Mouse (Mus musculus): ENCODE data around the gene Lgr5.

Lgr5 gene

DNA sequence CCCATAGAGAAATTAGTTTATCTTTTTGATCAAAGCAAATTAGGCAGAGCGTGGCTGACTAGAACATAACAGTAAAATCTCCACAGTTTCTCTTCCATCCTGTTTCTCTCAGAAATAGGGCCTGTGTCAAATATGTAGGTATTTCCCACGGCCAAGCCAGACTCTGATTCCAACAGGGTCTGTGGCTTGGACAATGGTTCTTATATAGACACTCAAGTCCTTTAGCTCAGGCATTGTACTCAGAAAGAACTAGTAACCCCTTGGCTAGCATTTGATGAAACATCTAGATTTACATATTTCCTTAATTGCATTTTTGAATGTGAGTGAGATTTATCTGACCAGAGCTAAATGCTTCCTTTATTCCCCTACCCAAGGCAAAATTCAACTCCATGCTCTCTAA, 17.0 kb downstream of the Lgr5 start:
- DNase-seq = no peak

GRCm38 (mm10) chr10:115569712-115570491, 17.7 kb downstream of the Lgr5 start, which contains the start of gene A930009A15Rik:
A930009A15Rik (plus strand) TSS chr10:115569986.
- peak; percentile 40 to 42 for DNase-seq

DNA sequence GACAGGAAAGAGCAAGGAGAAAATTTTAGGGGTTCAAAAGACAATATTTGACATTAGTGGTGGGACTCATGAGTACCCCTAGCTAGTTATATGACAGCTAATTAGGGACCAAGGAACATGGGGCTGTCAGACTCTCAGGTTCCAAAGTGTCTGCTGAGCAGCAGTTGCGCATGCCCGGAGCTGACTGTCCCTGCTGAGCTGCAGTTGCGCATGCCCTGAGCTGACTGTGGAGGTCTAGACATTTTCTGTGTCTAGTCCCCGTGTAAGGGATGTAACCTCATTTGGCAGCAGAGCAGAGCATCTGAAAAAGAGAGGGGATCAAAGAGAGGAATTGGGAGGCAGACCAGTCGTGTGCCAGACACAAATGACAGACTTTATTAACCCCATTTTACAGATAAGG, 23.6 kb downstream of the Lgr5 start:
- peak; percentile 67 to 75 for DNase-seq

DNA sequence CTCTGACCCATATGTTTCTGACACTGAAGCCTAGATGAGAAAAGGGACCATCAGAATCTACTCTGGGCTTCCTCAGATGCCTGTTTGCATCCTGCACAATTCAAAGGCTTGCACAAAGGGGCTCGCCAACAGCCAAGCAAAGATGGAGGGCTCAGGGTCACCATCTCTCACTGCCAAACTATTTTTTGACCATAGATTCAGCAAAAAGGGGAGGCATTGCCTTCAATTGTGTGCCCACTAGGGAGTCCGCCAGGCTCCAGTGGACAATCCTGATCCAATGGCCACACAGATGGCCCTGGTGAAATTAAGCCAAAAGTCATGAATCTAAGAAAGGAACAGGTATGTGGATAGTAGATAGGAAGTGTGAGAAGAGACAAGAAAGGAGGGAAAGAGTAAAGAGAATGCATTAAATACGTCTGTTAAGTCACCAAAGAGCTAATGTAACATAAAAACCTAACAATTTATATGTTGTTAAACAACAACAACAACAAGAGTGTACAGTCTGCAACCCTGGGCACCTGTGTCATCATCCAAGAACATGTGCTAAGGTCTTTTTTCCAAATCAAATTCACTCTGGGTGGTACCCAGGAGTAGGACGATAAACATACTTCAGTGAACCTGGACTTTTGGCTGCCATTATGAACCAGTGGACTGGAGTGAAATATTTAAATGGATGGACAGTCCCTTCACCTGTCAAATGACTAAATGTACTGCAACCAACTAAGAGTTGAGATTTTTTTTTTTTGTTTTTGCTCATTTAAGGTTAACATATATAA, 24.5 kb downstream of the Lgr5 start:
- peak; percentile 78 to 85 for DNase-seq

DNA sequence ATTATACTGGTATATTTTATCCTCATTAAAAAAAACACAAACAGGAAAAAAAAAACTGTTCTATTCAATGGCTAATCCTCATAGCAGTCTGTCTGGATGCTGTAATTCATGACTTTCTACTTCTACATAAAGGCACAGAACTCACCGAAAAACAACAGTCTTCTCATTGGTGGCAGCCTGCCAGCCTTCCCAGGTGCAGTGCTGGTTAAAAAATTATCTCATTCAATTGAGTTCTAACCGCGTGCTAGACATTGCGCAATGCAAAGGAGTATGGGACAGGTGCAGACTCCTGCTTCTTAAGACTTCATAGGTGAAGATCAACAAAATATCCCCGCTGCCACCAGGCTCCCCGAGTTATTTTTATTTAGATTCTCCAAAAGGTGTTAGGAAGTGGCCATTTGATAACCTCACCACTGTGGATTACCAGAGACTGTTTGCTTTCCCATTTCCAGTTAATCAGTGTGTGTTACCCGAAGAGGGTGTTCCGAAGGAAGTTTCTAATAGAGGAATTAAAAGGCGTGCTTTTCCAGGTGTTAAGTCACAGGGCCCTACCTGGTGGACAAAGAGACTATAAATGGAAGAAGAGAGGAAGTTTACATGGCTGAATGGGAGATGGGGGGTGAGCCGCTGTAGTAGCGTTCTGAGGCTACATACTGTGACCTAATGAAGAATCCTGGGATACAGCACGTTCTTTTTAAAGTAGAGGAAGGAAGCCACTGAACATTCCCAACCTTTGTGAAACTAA, 26.3 kb downstream of the Lgr5 start:
- peak; percentile 71 to 74 for DNase-seq

DNA sequence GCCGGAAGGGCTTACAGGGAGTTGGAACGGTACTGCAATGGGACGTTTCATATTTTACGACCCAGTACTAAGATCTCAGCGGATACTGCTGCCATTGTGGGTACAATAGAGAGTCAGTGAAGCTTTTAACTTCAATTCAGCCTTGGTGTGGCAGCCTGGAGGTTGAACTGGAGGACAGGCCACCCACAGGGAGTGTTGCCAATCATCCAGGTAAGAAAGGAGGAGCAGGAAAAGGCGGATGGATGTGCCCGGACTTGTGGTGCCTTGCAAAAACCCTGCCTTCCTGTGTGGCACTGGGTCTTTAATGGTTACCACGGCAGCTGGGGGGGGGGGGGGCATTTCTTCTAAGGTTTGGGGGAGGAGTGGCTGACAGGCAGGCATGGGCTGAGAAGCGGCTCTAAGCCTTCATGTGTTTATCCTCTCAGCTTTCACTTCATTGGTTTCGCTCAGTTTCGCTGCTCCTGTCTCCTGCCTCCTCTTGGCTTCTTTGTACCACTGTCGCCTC, 30.8 kb downstream of the Lgr5 start:
- DNase-seq = peak; percentile 31 to 41

DNA sequence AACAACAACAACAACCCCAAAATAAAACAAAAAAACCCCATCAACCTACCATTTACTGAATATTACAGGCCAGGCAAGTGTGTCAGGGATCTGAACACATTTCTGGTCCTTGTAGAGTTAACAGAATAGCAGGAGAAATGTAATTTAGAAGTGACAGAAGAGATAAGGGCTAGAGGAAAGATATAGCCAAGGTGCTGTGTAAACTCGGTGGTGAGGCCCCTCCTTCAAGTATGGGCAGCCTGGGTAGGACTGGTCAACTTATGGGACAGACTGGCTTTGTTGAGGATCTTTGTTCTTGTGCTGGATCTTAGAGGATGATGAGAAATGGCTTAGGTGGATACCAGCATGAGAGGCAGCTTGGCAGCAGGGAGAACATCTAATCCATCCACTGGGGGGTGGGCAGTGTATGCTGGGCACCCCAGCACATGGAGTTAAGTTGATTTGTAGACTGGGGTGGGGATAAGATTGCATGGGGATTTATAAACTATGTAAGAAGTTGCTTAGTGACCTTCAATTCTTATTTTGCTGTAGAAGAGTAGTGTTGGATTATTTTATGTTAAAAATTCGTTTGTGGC, 32.3 kb downstream of the Lgr5 start:
- DNase-seq = no peak

- no peak for DNase-seq
Measured at GRCm38 (mm10) chr10:115553352-115554113, 34.0 kb downstream of the Lgr5 start.

GRCm38 (mm10) chr10:115551069-115551468, 36.5 kb downstream of the Lgr5 start:
- DNase-seq = no peak

DNA sequence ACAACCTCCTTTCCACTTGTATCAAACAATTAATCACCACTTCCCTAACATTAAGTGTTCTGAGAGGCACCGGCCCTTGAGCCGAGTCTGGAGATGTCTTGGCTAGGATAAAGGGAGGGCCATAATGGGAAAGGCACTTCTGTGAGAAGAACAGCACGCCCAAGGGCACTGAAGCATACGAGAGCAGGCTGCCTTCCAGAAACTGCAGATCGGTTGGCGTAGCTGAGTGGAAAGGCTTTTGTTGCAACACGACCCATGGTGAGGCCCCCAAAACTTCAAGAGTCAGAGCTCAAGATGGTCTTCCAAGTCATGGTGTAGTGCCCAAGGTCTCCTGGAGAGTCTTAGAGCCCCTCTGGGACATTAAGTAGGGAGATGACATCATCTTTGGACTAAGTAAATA, 37.3 kb downstream of the Lgr5 start:
- peak; percentile 88 to 91 for DNase-seq

GRCm38 (mm10) chr10:115542917-115543316, 44.7 kb downstream of the Lgr5 start:
- no peak for DNase-seq

DNA sequence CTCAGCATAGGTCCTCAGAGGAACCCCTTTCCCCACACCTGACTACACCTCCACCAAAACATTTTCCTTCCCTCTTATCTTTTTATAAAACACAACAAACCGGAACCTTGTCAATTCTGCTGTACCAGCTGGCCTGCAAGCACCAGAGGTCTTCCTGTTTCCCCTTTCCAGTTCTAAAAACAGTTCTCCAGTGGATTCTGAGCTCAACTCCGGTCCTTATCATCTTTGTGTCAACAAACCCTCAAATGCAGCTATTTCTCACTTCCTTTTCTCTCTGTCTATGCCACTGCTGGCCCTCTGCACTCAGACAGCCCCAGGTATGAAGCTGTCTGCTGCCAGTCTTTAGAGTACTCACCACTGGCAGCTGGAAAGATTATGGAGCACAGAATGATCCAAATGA, 56.8 kb downstream of the Lgr5 start:
- no peak for DNase-seq

GRCm38 (mm10) chr10:115529768-115530167, 57.8 kb downstream of the Lgr5 start:
- peak; percentile 28 to 36 for DNase-seq

GRCm38 (mm10) chr10:115528892-115529291, 58.7 kb downstream of the Lgr5 start:
- no peak for DNase-seq

- DNase-seq = peak in 1 of 2 experiments; percentile 34
Measured at GRCm38 (mm10) chr10:115521081-115521451, 66.5 kb downstream of the Lgr5 start.

- DNase-seq = no peak
Measured at GRCm38 (mm10) chr10:115520200-115521080, 67.1 kb downstream of the Lgr5 start.

- DNase-seq = no peak
Measured at GRCm38 (mm10) chr10:115518845-115519244, 68.7 kb downstream of the Lgr5 start.

DNA sequence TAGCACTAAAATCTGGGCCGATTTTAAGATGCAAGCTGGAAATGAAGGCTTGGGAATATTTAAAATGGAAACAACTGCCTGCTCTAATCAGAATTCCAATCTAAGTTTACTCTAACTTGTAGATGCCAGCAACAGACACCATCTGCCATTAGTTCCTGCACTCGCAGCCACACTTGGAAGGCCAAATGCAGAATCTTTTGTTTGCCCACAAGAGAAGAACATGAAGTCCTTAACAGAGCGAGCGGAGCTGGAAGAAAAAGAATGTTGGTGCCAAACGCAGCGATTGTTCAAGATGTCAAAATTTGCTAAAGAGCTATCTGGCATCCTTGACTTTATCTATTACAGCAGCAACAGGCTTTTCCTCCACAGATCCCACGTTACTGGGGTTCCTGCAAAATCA, 72.1 kb downstream of the Lgr5 start:
- DNase-seq = no peak

DNA sequence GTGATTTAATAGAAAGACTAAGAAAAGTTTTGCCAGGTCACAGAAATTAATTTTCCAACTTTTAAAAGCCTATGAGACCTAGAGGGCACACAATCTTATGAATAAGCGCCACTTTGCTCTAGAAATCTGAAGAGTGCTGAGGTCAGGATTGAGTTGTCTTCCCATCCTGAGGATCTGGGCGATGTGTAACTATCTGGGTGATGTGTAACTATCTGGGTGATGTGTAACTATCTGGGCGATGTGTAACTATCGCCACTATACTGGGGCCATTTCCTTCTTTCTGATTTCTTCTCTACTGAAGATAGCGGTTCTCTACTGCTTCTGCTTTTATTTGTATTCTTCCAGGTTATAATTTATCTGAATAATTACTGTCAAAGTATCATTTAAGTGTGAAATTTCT, 76.6 kb downstream of the Lgr5 start:
- DNase-seq = no peak

DNA sequence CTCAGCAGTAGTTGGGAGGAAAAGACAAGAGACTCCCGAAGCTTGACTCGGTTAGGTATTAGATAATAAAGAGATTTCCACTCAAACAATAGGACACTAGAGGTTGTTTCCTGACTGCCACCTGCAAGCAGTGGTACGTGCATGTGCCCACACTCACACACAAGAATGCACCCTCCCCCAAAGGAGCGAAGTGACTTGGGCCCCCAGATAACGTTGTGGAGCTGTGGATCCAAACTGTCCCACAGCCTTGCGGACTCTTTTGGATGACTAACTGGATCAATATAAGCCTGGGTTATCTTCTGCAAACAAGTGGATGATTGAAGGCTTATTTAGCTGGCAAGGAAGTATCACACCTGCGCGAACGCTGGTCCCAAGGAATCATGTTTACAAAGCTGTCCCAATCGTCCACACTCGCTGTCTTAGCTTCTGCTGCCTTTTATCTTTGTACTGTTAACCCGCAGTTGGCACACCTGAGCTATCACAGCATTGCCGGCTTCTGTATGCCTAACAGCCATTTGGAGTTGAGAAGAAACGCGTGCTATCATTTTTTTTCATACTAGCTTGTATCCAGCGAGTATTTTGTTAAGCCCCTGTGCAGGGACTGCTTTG, 81.8 kb downstream of the Lgr5 start:
- no peak for DNase-seq

DNA sequence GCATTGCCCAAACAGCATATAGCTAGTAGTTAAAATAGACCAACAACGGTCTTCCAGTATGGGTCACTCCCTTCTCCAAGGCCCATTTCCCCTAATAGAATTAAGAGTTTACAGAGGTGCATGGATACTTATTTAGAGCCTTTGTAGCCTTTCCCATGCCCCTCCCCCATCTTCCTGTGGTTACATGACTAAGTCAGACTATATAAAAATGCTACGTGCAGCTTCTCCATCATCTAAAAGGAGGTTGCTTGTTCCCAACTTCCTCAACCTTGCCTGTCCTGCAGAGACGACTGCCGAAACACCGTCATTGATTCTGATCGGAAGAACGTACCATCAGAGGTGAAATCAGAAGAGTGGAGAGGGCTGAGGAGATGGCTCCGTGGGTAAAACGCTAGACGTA, 82.4 kb downstream of the Lgr5 start:
- no peak for DNase-seq
